Mouse (Mus musculus) frontal cortex, postnatal 25 days (tissue): ENCODE results near the gene Tnn.

Source experiments
- DNase-seq, 2 experiments: peaks; one replicate each; pipeline ENCODE4 v3.0.0; 2022; ENCODE audit warnings: low spot score in 2 of 2

Tnn gene

GRCm38 (mm10) chr1:160082647-160083046 lies 70.7 kb downstream of the Tnn start:
- no peak for DNase-seq

GRCm38 (mm10) chr1:160080800-160081436 lies 72.5 kb downstream of the Tnn start:
- DNase-seq, result peak; percentile 82 to 84

GRCm38 (mm10) chr1:160078882-160079661 lies 74.3 kb downstream of the Tnn start:
- DNase-seq, result no peak

GRCm38 (mm10) chr1:160064547-160065144 lies 88.7 kb downstream of the Tnn start:
- no peak for DNase-seq

GRCm38 (mm10) chr1:160061725-160062366 lies 91.5 kb downstream of the Tnn start:
- DNase-seq, result no peak

- DNase-seq, result no peak
Measured at GRCm38 (mm10) chr1:160061321-160061720, 92.1 kb downstream of the Tnn start.

GRCm38 (mm10) chr1:160060542-160060941 lies 92.8 kb downstream of the Tnn start:
- DNase-seq, result no peak

- no peak for DNase-seq
Measured at GRCm38 (mm10) chr1:160059908-160060307, 93.5 kb downstream of the Tnn start.

GRCm38 (mm10) chr1:160057657-160058056 lies 95.7 kb downstream of the Tnn start:
- no peak for DNase-seq

- DNase-seq, result no peak
Measured at GRCm38 (mm10) chr1:160054366-160055078, 98.9 kb downstream of the Tnn start.

GRCm38 (mm10) chr1:160053510-160054305 lies 99.7 kb downstream of the Tnn start:
- no peak for DNase-seq

GRCm38 (mm10) chr1:160052556-160053315 lies 100.6 kb downstream of the Tnn start:
- no peak for DNase-seq

GRCm38 (mm10) chr1:160050898-160051297 lies 102.5 kb downstream of the Tnn start:
- no peak for DNase-seq

- DNase-seq, result no peak
Measured at GRCm38 (mm10) chr1:160049131-160049880, 104.1 kb downstream of the Tnn start.

- no peak for DNase-seq
Measured at GRCm38 (mm10) chr1:160047481-160047931, 105.9 kb downstream of the Tnn start.

GRCm38 (mm10) chr1:160046786-160047185 lies 106.6 kb downstream of the Tnn start:
- no peak for DNase-seq

- no peak for DNase-seq
Measured at GRCm38 (mm10) chr1:160045971-160046370, 107.4 kb downstream of the Tnn start.

GRCm38 (mm10) chr1:160045056-160045715 lies 108.2 kb downstream of the Tnn start:
- DNase-seq, result no peak
